Mouse (Mus musculus): ENCODE data around the gene Heatr4. TPM values are rescaled to one million over a fixed set of nuclear protein-coding genes. Genes with fewer than 3 reads are reported as not detected.
"Not testable (repeated sequence)": the region's sequence is repeated elsewhere in the genome, so short reads cannot be mapped to it uniquely, and the experiment has no call there.

Gene Heatr4
- total and polyA plus RNA-seq, 3 experiments: 0.03 TPM; not detected in 2

- TF ChIP-seq MAFK (IDR thresholded peaks at IDR 0.05; ENCODE audit: borderline replicate concordance, low read depth, low read length): peak; percentile 25; the same call in 1 of the 2 replicates
- no peak for TF ChIP-seq GABPA (IDR thresholded peaks at IDR 0.05; ENCODE audit: low read depth, low read length)
- TF ChIP-seq RCOR1 (IDR thresholded peaks at IDR 0.05; ENCODE audit: low read depth, low read length): peak; percentile 83
- TF ChIP-seq ETS1 (IDR thresholded peaks at IDR 0.05; ENCODE audit: low read depth, low read length): peak; percentile 93
Measured at GRCm38 (mm10) chr12:84000418-84000817, 15.8 kb upstream of the Heatr4 start (continued).

GRCm38 (mm10) chr12:83999237-83999636 lies 14.6 kb upstream of the Heatr4 start:
- H3K9me3 ChIP-seq (replicated peaks; ENCODE audit: insufficient read depth, low read length); H3K27me3 ChIP-seq (ENCODE audit: control insufficient read depth in 1 of 2, insufficient read depth in 2 of 2, low read length in 2 of 2); H3K9ac ChIP-seq (ENCODE audit: control insufficient read depth, low read depth, low read length, poor library complexity, severe bottlenecking); H3K79me2 ChIP-seq (ENCODE audit: control insufficient read depth, insufficient read depth, low read length, poor library complexity): not testable (repeated sequence)
- Histone ChIP-seq H3K27ac (ENCODE audit: control insufficient read depth, low read depth, low read length) (peak overlapping the region; percentile 23), H3K36me3 (ENCODE audit: control insufficient read depth in 1 of 2, insufficient read depth in 2 of 2, low read length in 2 of 2) (peaks cover 0 to 24% of the 10 kb centered on the region in 2 experiments; a peak in 2 of 4 replicates), H3K4me3 (ENCODE audit: control insufficient read depth in 1 of 2, insufficient read depth in 1 of 2, low read depth in 2 of 2, low read length in 2 of 2) (peak overlapping the region; percentile 26 to 44; a peak in 2 of 4 replicates), H3K4me1 (ENCODE audit: control insufficient read depth in 1 of 2, insufficient read depth in 2 of 2, low read length in 2 of 2) (peaks cover 16 to 18% of the 10 kb centered on the region in 2 experiments)
- TF ChIP-seq EP300 (IDR thresholded peaks at IDR 0.05; ENCODE audit: low read depth in 1 of 2, low read length in 2 of 2): 0 out of 4 replicates have a peak, but pooled peaks of 1 of the 2 experiments have one; percentile 12
- peak; percentile 48; the same call in 1 of the 2 replicates for TF ChIP-seq USF1 (IDR thresholded peaks at IDR 0.05; ENCODE audit: low read depth, low read length)
- peak; percentile 40; the same call in 1 of the 2 replicates for TF ChIP-seq BHLHE40 (IDR thresholded peaks at IDR 0.05; ENCODE audit: borderline replicate concordance, low read depth, low read length)
- TF ChIP-seq ETS1 (IDR thresholded peaks at IDR 0.05; ENCODE audit: low read depth, low read length): peak; percentile 52
- peak; percentile 80 for DNase-seq (ENCODE audit: low read depth, low spot score)

GRCm38 (mm10) chr12:83998341-83999107 lies 13.9 kb upstream of the Heatr4 start:
- no peaks in the 10 kb centered on the region for H3K79me2 ChIP-seq (ENCODE audit: control insufficient read depth, insufficient read depth, low read length, poor library complexity)
- no peaks in the 10 kb centered on the region for H3K9me3 ChIP-seq (replicated peaks; ENCODE audit: insufficient read depth, low read length)
- DNase-seq (ENCODE audit: low read depth, low spot score): peak; percentile 47
- peaks cover 16 to 18% of the 10 kb centered on the region in 2 experiments for H3K4me1 ChIP-seq (ENCODE audit: control insufficient read depth in 1 of 2, insufficient read depth in 2 of 2, low read length in 2 of 2)
- H3K4me3 ChIP-seq (ENCODE audit: control insufficient read depth in 1 of 2, insufficient read depth in 1 of 2, low read depth in 2 of 2, low read length in 2 of 2): peak overlapping the region; percentile 25 to 26
- H3K27ac ChIP-seq (ENCODE audit: control insufficient read depth, low read depth, low read length): peak overlapping the region; percentile 15; the same call in 1 of the 2 replicates
- H3K36me3 ChIP-seq (ENCODE audit: control insufficient read depth in 1 of 2, insufficient read depth in 2 of 2, low read length in 2 of 2): peaks cover 0 to 24% of the 10 kb centered on the region in 2 experiments; a peak in 3 of 4 replicates
- TF ChIP-seq POLR2AphosphoS5 (IDR thresholded peaks at IDR 0.05; ENCODE audit: borderline replicate concordance, low read depth, low read length) (no peak), SIN3A (IDR thresholded peaks at IDR 0.05; ENCODE audit: low read length) (0 out of 2 replicates have a peak, but pooled peaks have one; percentile 9), EP300 (IDR thresholded peaks at IDR 0.05; ENCODE audit: low read depth in 1 of 2, low read length in 2 of 2) (peak in 1 of 2 experiments; percentile 15; a peak in 2 of 4 replicates), CHD2 (IDR thresholded peaks at IDR 0.05; ENCODE audit: low read length) (no peak), MAX (IDR thresholded peaks at IDR 0.05; ENCODE audit: low read length) (no peak), ZC3H11A (IDR thresholded peaks at IDR 0.05; ENCODE audit: low read depth, low read length) (0 out of 2 replicates have a peak, but pooled peaks have one; percentile 8), POLR2A (IDR thresholded peaks at IDR 0.05; ENCODE audit: control insufficient read depth in 1 of 2, insufficient read depth in 1 of 2, low read depth in 1 of 2, low read length in 2 of 2, poor library complexity in 1 of 2) (no peak)
- peak overlapping the region; percentile 13 for H3K9ac ChIP-seq (ENCODE audit: control insufficient read depth, low read depth, low read length, poor library complexity, severe bottlenecking)
- H3K27me3 ChIP-seq (ENCODE audit: control insufficient read depth in 1 of 2, insufficient read depth in 2 of 2, low read length in 2 of 2): no peaks in the 10 kb centered on the region

All from MEL (cell line).